In genomic region chr14:31434426-31434825, GRCm38 (mm10) we compare ENCODE assay signal across 8 mouse cellular contexts. TPM values are rescaled to one million over a fixed set of nuclear protein-coding genes. Genes with fewer than 3 reads are reported as not detected.
A peak's percentile ranks its signal among the peaks of the same experiment; 100 is the strongest.
DNase-seq lines count a peak whose midpoint lies in the region; ATAC-seq and TF ChIP-seq lines count a peak whose summit lies in the region.

No protein-coding gene starts in this region.

- peaks cover 5% of the 10 kb centered on the region; the same call in 1 of the 2 replicates for H3K36me3 ChIP-seq in heart, embryonic 10.5 days
- H3K36me3 ChIP-seq in CH12.LX (replicated peaks in 1 of 2; ENCODE audit: control insufficient read depth in 1 of 2, insufficient read depth in 1 of 2, low read length in 1 of 2): peaks cover 12 to 45% of the 10 kb centered on the region in 2 experiments
- H3K36me3 ChIP-seq in hindbrain, embryonic 10.5 days: no peaks in the 10 kb centered on the region
- H3K36me3 ChIP-seq in liver, embryonic 16.5 days (ENCODE audit: control insufficient read depth, insufficient read depth): no peaks in the 10 kb centered on the region

- TF ChIP-seq POLR2A in CH12.LX (IDR thresholded peaks at IDR 0.05; ENCODE audit: low read depth, low read length): no peak; the same call in 1 of the 2 replicates

- DNase-seq in heart, embryonic 10.5 days (ENCODE audit: low spot score): no peak
- DNase-seq in heart, adult 9 months (ENCODE audit: low spot score in 2 of 2): no peak
- no peak for DNase-seq in CH12.LX (ENCODE audit: extremely low read depth)
- no peak for DNase-seq in hindbrain, embryonic 10.5 days (ENCODE audit: low spot score)
- DNase-seq in layer of hippocampus, postnatal 10 days (ENCODE audit: low spot score in 2 of 2): no peak
- no peak for DNase-seq in adrenal gland, postnatal 25 days

- no peak for TF ChIP-seq RAD21 in CH12.LX (IDR thresholded peaks at IDR 0.05; ENCODE audit: low read depth, low read length)

- peak overlapping the region; percentile 85 for H3K4me3 ChIP-seq in heart, embryonic 10.5 days
- H3K4me3 ChIP-seq in CH12.LX (replicated peaks in 1 of 3; ENCODE audit: low read depth in 2 of 3, low read length in 2 of 3, poor library complexity in 1 of 3): peak overlapping the region; percentile 54 to 98 (median 88)
- peak overlapping the region; percentile 71 for H3K4me3 ChIP-seq in hindbrain, embryonic 10.5 days
- peak overlapping the region; percentile 25; the same call in 1 of the 2 replicates for H3K4me3 ChIP-seq in liver, embryonic 16.5 days (ENCODE audit: low read depth, low read length)

- H3K27ac ChIP-seq in heart, embryonic 10.5 days: 0 out of 2 replicates have a peak overlapping the region, but pooled peaks have one; percentile 53
- no peak overlapping the region for H3K27ac ChIP-seq in CH12.LX (ENCODE audit: insufficient read depth, low read depth)
- no peak overlapping the region for H3K27ac ChIP-seq in hindbrain, embryonic 10.5 days
- peak overlapping the region; percentile 78 for H3K27ac ChIP-seq in liver, embryonic 16.5 days (ENCODE audit: low read length)

- in situ Hi-C loops in CH12.LX (cut with MboI; ENCODE audit: low pct_ligation_motif_present, low pct_unique_long_range_greater_than_20kb, low sequenced_read_pairs): no loop called here

- no peaks in the 10 kb centered on the region; the same call in 1 of the 2 replicates for H3K27me3 ChIP-seq in heart, embryonic 10.5 days (ENCODE audit: insufficient read depth, poor library complexity, severe bottlenecking)
- no peaks in the 10 kb centered on the region for H3K27me3 ChIP-seq in CH12.LX (replicated peaks)
- peaks cover 24% of the 10 kb centered on the region; the same call in 1 of the 2 replicates for H3K27me3 ChIP-seq in hindbrain, embryonic 10.5 days (ENCODE audit: insufficient read depth, poor library complexity, severe bottlenecking)
- H3K27me3 ChIP-seq in liver, embryonic 16.5 days (ENCODE audit: control insufficient read depth, insufficient read depth, low read depth, low read length): peaks cover 14% of the 10 kb centered on the region

- TF ChIP-seq EP300 in CH12.LX (IDR thresholded peaks at IDR 0.05; ENCODE audit: low read length): no peak

- H3K79me2 ChIP-seq in CH12.LX (replicated peaks; ENCODE audit: control insufficient read depth, extremely low read depth, insufficient read depth, poor library complexity, severe bottlenecking): peaks cover 60% of the 10 kb centered on the region

- H3K4me2 ChIP-seq in CH12.LX (ENCODE audit: insufficient read depth, low read depth, poor library complexity, severe bottlenecking): peak overlapping the region; percentile 88
- peak overlapping the region; percentile 76 for H3K4me2 ChIP-seq in liver, embryonic 16.5 days (ENCODE audit: low read depth, low read length)

- peaks cover 59% of the 10 kb centered on the region for H3K4me1 ChIP-seq in heart, embryonic 10.5 days
- peaks cover 9 to 57% of the 10 kb centered on the region in 2 experiments for H3K4me1 ChIP-seq in CH12.LX (ENCODE audit: control insufficient read depth in 1 of 2, insufficient read depth in 2 of 2)
- peaks cover 41% of the 10 kb centered on the region for H3K4me1 ChIP-seq in hindbrain, embryonic 10.5 days (replicated peaks)
- peaks cover 17% of the 10 kb centered on the region for H3K4me1 ChIP-seq in liver, embryonic 16.5 days (ENCODE audit: control insufficient read depth, low read depth, low read length)

- dilution Hi-C loops in CH12.LX (cut with MboI; ENCODE audit: extremely low pct_ligation_motif_present, extremely low pct_unique_long_range_greater_than_20kb, low sequenced_read_pairs): no loop called here

- no peaks in the 10 kb centered on the region for H3K9me3 ChIP-seq in heart, embryonic 10.5 days
- no peaks in the 10 kb centered on the region for H3K9me3 ChIP-seq in CH12.LX (replicated peaks; ENCODE audit: low read length)
- no peaks in the 10 kb centered on the region for H3K9me3 ChIP-seq in hindbrain, embryonic 10.5 days
- no peaks in the 10 kb centered on the region for H3K9me3 ChIP-seq in liver, embryonic 16.5 days (replicated peaks; ENCODE audit: control insufficient read depth, low read length)

- no peak for TF ChIP-seq CTCF in CH12.LX (conservative IDR thresholded peaks at IDR 0.05 in 1 of 2, IDR thresholded peaks at IDR 0.05 in 1 of 2; ENCODE audit: low read depth in 2 of 2, low read length in 2 of 2)

- ATAC-seq in liver, embryonic 16.5 days (ENCODE audit: low read depth): no peak
- ATAC-seq in megakaryocyte progenitor cell, adult 5-6 weeks (replicated peaks; ENCODE audit: poor library complexity): no peak

- 63% methylated on average over 5 of the region's 5 CpGs for WGBS in heart, embryonic 10.5 days
- 48% methylated on average over 5 of the region's 5 CpGs for WGBS in hindbrain, embryonic 10.5 days
- 60% methylated on average over 5 of the region's 5 CpGs for WGBS in liver, embryonic 16.5 days (ENCODE audit: insufficient replicate concordance)

- peak overlapping the region; percentile 65 for H3K9ac ChIP-seq in CH12.LX (ENCODE audit: insufficient read depth, low read depth)
- no peak overlapping the region; the same call in 1 of the 2 replicates for H3K9ac ChIP-seq in liver, embryonic 16.5 days (ENCODE audit: low read depth, low read length)

TF ChIP-seq in CH12.LX, 34 proteins besides CTCF, POLR2A, EP300 and RAD21:
- TF ChIP-seq ETS1 (conservative IDR thresholded peaks at IDR 0.05; ENCODE audit: low read depth, low read length) (no peak), ZKSCAN1 (IDR thresholded peaks at IDR 0.05; ENCODE audit: borderline replicate concordance, low read depth, low read length) (no peak), IRF4 (IDR thresholded peaks at IDR 0.05; ENCODE audit: low read depth, low read length) (no peak), MAFK (IDR thresholded peaks at IDR 0.05; ENCODE audit: insufficient replicate concordance, low read length) (no peak), UBTF (IDR thresholded peaks at IDR 0.05; ENCODE audit: low read depth, low read length) (no peak), SMC3 (IDR thresholded peaks at IDR 0.05; ENCODE audit: low read depth, low read length) (no peak)

RNA-seq across cellular contexts. Expression of gene Sh3bp5, which starts 1.5 kb away (rescaled TPM):
- 26.5 and 30.1 TPM in 2 replicates for polyA plus RNA-seq in heart, embryonic 10.5 days (2016; fragmentation: Nextera tagmentation; extraction: Ambion mirVana)
- total RNA-seq in CH12.LX (2012; rRNA removed) (50.2 and 64.6 TPM in 2 replicates), CH12.LX (2014; rRNA removed) (53.0 and 57.4 TPM in 2 replicates)
- polyA plus RNA-seq in CH12.LX (2012; ENCODE audit: insufficient read length, low read depth): 158 and 164 TPM in 2 replicates
- 19.3 and 23.7 TPM in 2 replicates for polyA plus RNA-seq in hindbrain, embryonic 10.5 days (2016; fragmentation: Nextera tagmentation; extraction: Ambion mirVana)
- polyA plus RNA-seq in liver, embryonic 16.5 days (2015; fragmentation: Nextera tagmentation; extraction: Ambion mirVana): 19.3 and 22.1 TPM in 2 replicates
- 100 to 1,000 TPM; 120 to 125 TPM for total RNA-seq in layer of hippocampus, postnatal 10 days (2021)
- 4.5 and 6.2 TPM in 2 replicates for total RNA-seq in megakaryocyte progenitor cell, adult 5-6 weeks (2015)
- total RNA-seq in megakaryocyte progenitor cell, adult 5-6 weeks (2017): 3.6 and 5.2 TPM in 2 replicates
- 112 and 134 TPM in 2 replicates for total RNA-seq in adrenal gland, postnatal 25 days (2021)

RNA-seq across cellular contexts. Expression of gene Eaf1, which starts 59.8 kb away (rescaled TPM):
- polyA plus RNA-seq in heart, embryonic 10.5 days (2016; fragmentation: Nextera tagmentation; extraction: Ambion mirVana): 22.3 and 25.7 TPM in 2 replicates
- total RNA-seq in CH12.LX (2012; rRNA removed) (25.2 and 29.1 TPM in 2 replicates), CH12.LX (2014; rRNA removed) (27.5 and 29.4 TPM in 2 replicates)
- 38.7 and 39.9 TPM in 2 replicates for polyA plus RNA-seq in CH12.LX (2012; ENCODE audit: insufficient read length, low read depth)
- polyA plus RNA-seq in hindbrain, embryonic 10.5 days (2016; fragmentation: Nextera tagmentation; extraction: Ambion mirVana): 19.3 and 25.1 TPM in 2 replicates
- 20.8 and 22.5 TPM in 2 replicates for polyA plus RNA-seq in liver, embryonic 16.5 days (2015; fragmentation: Nextera tagmentation; extraction: Ambion mirVana)
- total RNA-seq in layer of hippocampus, postnatal 10 days (2021): 10 to 100 TPM; 16.1 to 19.1 TPM
- total RNA-seq in megakaryocyte progenitor cell, adult 5-6 weeks (2015): 28.3 and 30.7 TPM in 2 replicates
- 25.3 and 34.4 TPM in 2 replicates for total RNA-seq in megakaryocyte progenitor cell, adult 5-6 weeks (2017)
- total RNA-seq in adrenal gland, postnatal 25 days (2021): 41.4 and 50.6 TPM in 2 replicates

Comparison
In these comparisons a context has a peak if more than half of its experiments do, and no peak if none do; other contexts are left out.
1. H3K27ac ChIP-seq: peak in heart, embryonic 10.5 days (single experiment) and liver, embryonic 16.5 days (single experiment); none in CH12.LX (single experiment) and hindbrain, embryonic 10.5 days (single experiment).
2. H3K4me3 ChIP-seq: peak in every context shown above with its lines; median percentile 88 in CH12.LX; 85 in heart, embryonic 10.5 days; 71 in hindbrain, embryonic 10.5 days; 25 in liver, embryonic 16.5 days.
3. RNA of gene Sh3bp5, which starts 1.5 kb away (total RNA-seq): 120 to 125 TPM in layer of hippocampus, postnatal 10 days, 112 to 134 TPM in adrenal gland, postnatal 25 days and 50.2 to 64.6 TPM in CH12.LX; 3.6 to 6.2 TPM in megakaryocyte progenitor cell, adult 5-6 weeks; every median in the first group is over 4 times any median in the second.